Mouse (Mus musculus) heart, embryonic 16.5 days (tissue): ENCODE measurements around the gene Manba. TPM values are rescaled to one million over a fixed set of nuclear protein-coding genes. Genes with fewer than 3 reads are reported as not detected.

Experiments used
- ATAC-seq: fragments of 200-750 bp; cut with Nextera tagmentation; replicated peaks from 2 replicates; pipeline ENCODE4 v1.8.0; 2017; ENCODE audit warnings: moderate number of reproducible peaks; ENCODE audit not compliant: insufficient read depth, low FRiP score; ENCODE audit errors: extremely low read depth
- H3K27ac ChIP-seq: fragments of 300-500 bp; sonication (generic); 2 replicates; pipeline ENCODE4 v1.5.1; 2014; ENCODE audit warnings: mild to moderate bottlenecking, low read length, control low read depth, moderate library complexity
- H3K27me3 ChIP-seq: fragments of 300-500 bp; sonication (generic); 2 replicates; pipeline ENCODE4 v1.6.1; 2014; ENCODE audit warnings: low read length, mixed read lengths; ENCODE audit not compliant: control insufficient read depth, insufficient read depth
- H3K36me3 ChIP-seq: fragments of 300-500 bp; sonication (generic); 2 replicates; pipeline ENCODE4 v1.6.1; 2014; ENCODE audit not compliant: control insufficient read depth, insufficient read depth
- H3K4me1 ChIP-seq: fragments of 300-500 bp; sonication (generic); 2 replicates; pipeline ENCODE4 v1.6.1; 2014; ENCODE audit warnings: low read length, mixed read lengths; ENCODE audit not compliant: control insufficient read depth, insufficient read depth
- H3K4me2 ChIP-seq: fragments of 300-500 bp; sonication (generic); 2 replicates; pipeline ENCODE4 v1.6.1; 2014; ENCODE audit warnings: low read depth, mild to moderate bottlenecking, control low read depth, low read length
- H3K4me3 ChIP-seq: fragments of 300-500 bp; sonication (generic); 2 replicates; pipeline ENCODE4 v1.5.1; 2014; ENCODE audit warnings: mild to moderate bottlenecking, control low read depth, low read length
- H3K9ac ChIP-seq: fragments of 300-500 bp; sonication (generic); 2 replicates; pipeline ENCODE4 v1.6.1; 2014; ENCODE audit warnings: low read length, control low read depth
- H3K9me3 ChIP-seq: fragments of 300-500 bp; sonication (generic); replicated peaks from 2 replicates; pipeline ENCODE4 v1.6.1; 2016; ENCODE audit warnings: low read length; ENCODE audit not compliant: control insufficient read depth
- WGBS: fragments of 180-500 bp; shearing (Covaris S2); extraction: QIAGEN DNeasy Blood & Tissue Kit; methylation state at CpG from one replicate; pipeline ENCODE4 v1.1.7; 2014; 5-methylcytosine and 5-hydroxymethylcytosine counted together
- polyA plus RNA-seq: library from polyadenylated mRNA; unstranded; fragments of >200 nt; fragmentation: Nextera tagmentation; extraction: Ambion mirVana; gene quantifications from 2 replicates; pipeline ENCODE4 v1.2.1, GENCODE M21; 2015

Gene Manba
- polyA plus RNA-seq, 1 experiment from 2014 or later = 37.0 TPM

GRCm38 (mm10) chr3:135591376-135591775, 106.0 kb downstream of the Manba start:
- Histone ChIP-seq H3K36me3 (peaks cover 67% of the 10 kb centered on the region), H3K27me3 (no peaks in the 10 kb centered on the region)
- no peak for ATAC-seq

GRCm38 (mm10) chr3:135592011-135592410, 106.6 kb downstream of the Manba start:
- H3K27ac ChIP-seq = no peak overlapping the region
- no peak overlapping the region for H3K9ac ChIP-seq
- no peak overlapping the region for H3K4me2 ChIP-seq
- H3K9me3 ChIP-seq = no peaks in the 10 kb centered on the region
- H3K4me1 ChIP-seq = peaks cover 5% of the 10 kb centered on the region; the same call in 1 of the 2 replicates
- 92% methylated on average over 4 of the region's 4 CpGs for WGBS
- no peak overlapping the region for H3K4me3 ChIP-seq
- no peak for ATAC-seq
- peaks cover 64% of the 10 kb centered on the region for H3K36me3 ChIP-seq
- H3K27me3 ChIP-seq = no peaks in the 10 kb centered on the region

More at GRCm38 (mm10) chr3:135591376-135591775, 106.0 kb downstream of the Manba start:
- no peaks in the 10 kb centered on the region for H3K9me3 ChIP-seq
- H3K4me1 ChIP-seq = peaks cover 10% of the 10 kb centered on the region; the same call in 1 of the 2 replicates
- WGBS = 71% methylated on average over 5 of the region's 5 CpGs
- no peak overlapping the region for H3K4me3 ChIP-seq
- no peak overlapping the region for H3K4me2 ChIP-seq
- H3K9ac ChIP-seq = no peak overlapping the region
- H3K27ac ChIP-seq = no peak overlapping the region

- Histone ChIP-seq H3K4me3 (no peak overlapping the region), H3K36me3 (peaks cover 48% of the 10 kb centered on the region), H3K27me3 (no peaks in the 10 kb centered on the region), H3K9ac (no peak overlapping the region), H3K4me2 (no peak overlapping the region), H3K9me3 (no peaks in the 10 kb centered on the region), H3K27ac (0 out of 2 replicates have a peak overlapping the region, but pooled peaks have one; percentile 40), H3K4me1 (0 out of 2 replicates have a peak, but pooled peaks cover 7% of the 10 kb centered on the region)
- 70% methylated on average over 21 of the region's 21 CpGs for WGBS
- ATAC-seq = no peak
Measured at GRCm38 (mm10) chr3:135594238-135594917, 109.0 kb downstream of the Manba start.

GRCm38 (mm10) chr3:135597014-135597413, 111.6 kb downstream of the Manba start:
- H3K9me3 ChIP-seq = no peaks in the 10 kb centered on the region
- H3K27ac ChIP-seq = peak overlapping the region; percentile 85
- no peaks in the 10 kb centered on the region for H3K27me3 ChIP-seq
- H3K36me3 ChIP-seq = peaks cover 37% of the 10 kb centered on the region
- H3K9ac ChIP-seq = no peak overlapping the region
- no peak overlapping the region for H3K4me3 ChIP-seq
- no peak overlapping the region for H3K4me2 ChIP-seq
- H3K4me1 ChIP-seq = peaks cover 9% of the 10 kb centered on the region
- ATAC-seq = peak; percentile 53; the same call in 1 of the 2 replicates
- WGBS = 48% methylated on average over 4 of the region's 4 CpGs

GRCm38 (mm10) chr3:135598355-135598754, 112.9 kb downstream of the Manba start:
- Histone ChIP-seq H3K4me2 (no peak overlapping the region), H3K4me1 (peaks cover 20% of the 10 kb centered on the region), H3K36me3 (peaks cover 25% of the 10 kb centered on the region), H3K27ac (no peak overlapping the region), H3K9ac (no peak overlapping the region), H3K4me3 (no peak overlapping the region), H3K27me3 (no peaks in the 10 kb centered on the region), H3K9me3 (no peaks in the 10 kb centered on the region)
- no peak for ATAC-seq
- 82% methylated on average over 3 of the region's 3 CpGs for WGBS

- Histone ChIP-seq H3K4me1 (peaks cover 44% of the 10 kb centered on the region), H3K27me3 (no peaks in the 10 kb centered on the region), H3K27ac (peak overlapping the region; percentile 84), H3K9ac (peak overlapping the region; percentile 28; the same call in 1 of the 2 replicates), H3K36me3 (peaks cover 29% of the 10 kb centered on the region), H3K4me2 (peak overlapping the region; percentile 16; the same call in 1 of the 2 replicates), H3K9me3 (no peaks in the 10 kb centered on the region), H3K4me3 (no peak overlapping the region)
- ATAC-seq = peak; percentile 46
- 39% methylated on average over 10 of the region's 10 CpGs for WGBS
Measured at GRCm38 (mm10) chr3:135602731-135603130, 117.3 kb downstream of the Manba start.

- no peak overlapping the region for H3K9ac ChIP-seq
- no peak overlapping the region for H3K4me3 ChIP-seq
- H3K27ac ChIP-seq = peak overlapping the region; percentile 33; the same call in 1 of the 2 replicates
- no peak overlapping the region for H3K4me2 ChIP-seq
- H3K36me3 ChIP-seq = peaks cover 31% of the 10 kb centered on the region
- 74% methylated on average over 10 of the region's 10 CpGs for WGBS
- H3K9me3 ChIP-seq = no peaks in the 10 kb centered on the region
- no peak for ATAC-seq
- peaks cover 48% of the 10 kb centered on the region for H3K4me1 ChIP-seq
- no peaks in the 10 kb centered on the region for H3K27me3 ChIP-seq
Measured at GRCm38 (mm10) chr3:135604626-135605417, 119.4 kb downstream of the Manba start.

GRCm38 (mm10) chr3:135605474-135605873, 120.1 kb downstream of the Manba start:
- 49% methylated on average over 4 of the region's 4 CpGs for WGBS
- no peak overlapping the region for H3K4me2 ChIP-seq
- no peak overlapping the region for H3K9ac ChIP-seq
- no peaks in the 10 kb centered on the region for H3K9me3 ChIP-seq
- peaks cover 48% of the 10 kb centered on the region for H3K4me1 ChIP-seq
- no peak for ATAC-seq
- peaks cover 31% of the 10 kb centered on the region for H3K36me3 ChIP-seq
- H3K27me3 ChIP-seq = no peaks in the 10 kb centered on the region
- H3K4me3 ChIP-seq = no peak overlapping the region
- peak overlapping the region; percentile 5 for H3K27ac ChIP-seq

GRCm38 (mm10) chr3:135606592-135606991, 121.2 kb downstream of the Manba start:
- Histone ChIP-seq H3K4me1 (peaks cover 48% of the 10 kb centered on the region), H3K4me2 (no peak overlapping the region), H3K4me3 (no peak overlapping the region), H3K27me3 (no peaks in the 10 kb centered on the region), H3K9ac (no peak overlapping the region), H3K36me3 (peaks cover 34% of the 10 kb centered on the region), H3K27ac (peak overlapping the region; percentile 32; the same call in 1 of the 2 replicates), H3K9me3 (no peaks in the 10 kb centered on the region)
- 85% methylated on average over 8 of the region's 8 CpGs for WGBS
- no peak for ATAC-seq
